Mouse (Mus musculus): ENCODE measurements at regions not wholly inside any gene's neighbourhood (a gene's known extent, or its start where the extent isn't known, plus 50 kb on each side); places are given as distances from the start of the nearest gene placed in this dataset.

DNA sequence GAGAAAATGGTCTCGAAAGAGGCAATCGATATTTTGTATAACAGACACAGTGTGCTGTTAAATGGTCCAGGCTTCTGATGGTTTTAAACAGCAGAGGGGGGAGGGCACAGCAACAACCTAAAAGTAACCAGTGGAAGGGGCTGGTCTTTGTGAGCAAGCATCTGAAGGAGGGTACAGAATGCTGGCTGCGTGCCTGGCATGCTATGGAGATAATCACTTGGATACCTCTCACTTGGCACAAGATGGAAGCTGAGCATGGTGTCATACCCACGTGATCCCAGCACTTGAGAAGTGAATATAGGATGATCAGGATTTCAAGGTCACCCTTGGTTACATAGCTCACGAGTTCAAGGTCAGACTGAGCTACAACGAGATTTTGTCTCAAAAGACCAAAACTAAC, 315.9 kb upstream of the Mki67 start:
- 55% methylated on average over 6 of the region's 6 CpGs for WGBS (ENCODE audit: insufficient replicate concordance)
- H3K36me3 ChIP-seq (ENCODE audit: control insufficient read depth, insufficient read depth): no peaks in the 10 kb centered on the region

DNA sequence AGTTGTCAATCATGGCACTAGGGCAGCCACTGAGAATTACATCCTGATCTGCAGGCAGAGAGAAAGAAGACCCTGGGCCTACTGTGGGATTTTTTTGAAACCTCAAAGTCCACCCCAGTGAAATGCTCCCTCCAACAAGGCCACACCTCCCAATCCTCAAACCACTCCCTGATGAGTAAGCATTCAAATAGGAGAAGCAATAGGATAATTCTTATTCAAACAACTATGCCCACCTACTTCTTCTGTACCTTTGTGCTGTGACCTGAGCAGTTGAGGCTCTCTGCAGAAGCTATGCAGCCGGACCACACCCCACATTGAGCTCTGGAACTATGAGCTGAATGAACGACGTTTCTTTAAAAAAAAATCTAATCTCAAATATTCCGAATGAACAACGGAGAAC, 317.4 kb upstream of the Mki67 start:
- no peaks in the 10 kb centered on the region for H3K27me3 ChIP-seq (ENCODE audit: control insufficient read depth, insufficient read depth, low read depth, low read length)
- H3K27ac ChIP-seq (ENCODE audit: low read length): no peak overlapping the region
- no peaks in the 10 kb centered on the region for H3K9me3 ChIP-seq (replicated peaks; ENCODE audit: control insufficient read depth, low read length)
- H3K4me1 ChIP-seq (ENCODE audit: control insufficient read depth, low read depth, low read length): no peaks in the 10 kb centered on the region
- no peak for ATAC-seq (ENCODE audit: low read depth)
- no peaks in the 10 kb centered on the region for H3K36me3 ChIP-seq (ENCODE audit: control insufficient read depth, insufficient read depth)
- WGBS (ENCODE audit: insufficient replicate concordance): 67% methylated on average over 5 of the region's 5 CpGs
- no peak overlapping the region for H3K9ac ChIP-seq (ENCODE audit: low read depth, low read length)
- H3K4me3 ChIP-seq (ENCODE audit: low read depth, low read length): no peak overlapping the region
- H3K4me2 ChIP-seq (ENCODE audit: low read depth, low read length): no peak overlapping the region

More for the DNA sequence above, 315.9 kb upstream of the Mki67 start:
- no peak overlapping the region for H3K4me3 ChIP-seq (ENCODE audit: low read depth, low read length)
- no peak for ATAC-seq (ENCODE audit: low read depth)
- no peak overlapping the region for H3K27ac ChIP-seq (ENCODE audit: low read length)
- no peaks in the 10 kb centered on the region for H3K9me3 ChIP-seq (replicated peaks; ENCODE audit: control insufficient read depth, low read length)
- no peak overlapping the region for H3K9ac ChIP-seq (ENCODE audit: low read depth, low read length)
- H3K27me3 ChIP-seq (ENCODE audit: control insufficient read depth, insufficient read depth, low read depth, low read length): no peaks in the 10 kb centered on the region
- no peaks in the 10 kb centered on the region for H3K4me1 ChIP-seq (ENCODE audit: control insufficient read depth, low read depth, low read length)
- H3K4me2 ChIP-seq (ENCODE audit: low read depth, low read length): no peak overlapping the region

DNA sequence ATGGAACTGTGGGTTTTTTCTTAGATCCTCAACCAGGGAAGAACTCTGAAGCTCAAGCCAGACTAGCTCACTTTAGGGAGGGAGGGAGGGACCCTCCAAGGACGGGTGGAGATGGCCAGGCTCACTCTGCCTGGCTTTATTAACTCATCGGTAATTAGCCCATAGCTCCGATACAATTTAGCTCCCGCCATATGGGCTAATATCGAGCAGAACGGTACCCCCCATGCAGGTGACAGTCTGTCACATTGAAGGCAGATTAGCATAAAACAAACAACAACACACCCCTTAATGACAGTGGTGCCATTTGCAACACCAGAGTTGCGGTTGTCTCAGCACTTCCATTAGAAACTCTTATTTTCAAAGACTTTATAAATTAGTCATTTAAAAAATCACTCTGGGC, 319.6 kb upstream of the Mki67 start:
- 45% methylated on average over 7 of the region's 7 CpGs for WGBS (ENCODE audit: insufficient replicate concordance)
- Histone ChIP-seq H3K36me3 (ENCODE audit: control insufficient read depth, insufficient read depth) (no peaks in the 10 kb centered on the region), H3K27me3 (ENCODE audit: control insufficient read depth, insufficient read depth, low read depth, low read length) (no peaks in the 10 kb centered on the region), H3K4me3 (ENCODE audit: low read depth, low read length) (no peak overlapping the region), H3K4me1 (ENCODE audit: control insufficient read depth, low read depth, low read length) (no peaks in the 10 kb centered on the region), H3K27ac (ENCODE audit: low read length) (no peak overlapping the region), H3K4me2 (ENCODE audit: low read depth, low read length) (no peak overlapping the region), H3K9ac (ENCODE audit: low read depth, low read length) (no peak overlapping the region), H3K9me3 (replicated peaks; ENCODE audit: control insufficient read depth, low read length) (no peaks in the 10 kb centered on the region)
- no peak for ATAC-seq (ENCODE audit: low read depth)

DNA sequence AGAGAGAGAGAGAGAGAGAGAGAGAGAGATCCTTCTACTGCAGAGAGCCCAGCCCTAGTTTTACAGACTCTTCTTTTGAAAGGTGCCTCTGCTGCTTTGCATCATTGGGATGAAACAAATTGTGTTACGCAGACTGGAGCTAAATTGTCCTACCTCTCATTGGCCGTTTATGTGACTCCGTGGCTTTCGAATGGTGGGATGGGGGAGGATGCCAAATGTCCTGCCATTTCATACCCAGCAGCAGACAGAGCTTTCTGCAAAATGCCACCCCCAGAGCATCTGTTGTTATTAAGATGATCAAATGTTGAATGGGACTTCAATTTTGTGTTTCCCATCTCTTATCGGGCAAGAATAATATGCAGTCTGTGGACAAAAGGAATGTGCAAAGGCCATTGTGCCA, 321.9 kb upstream of the Mki67 start:
- no peaks in the 10 kb centered on the region for H3K27me3 ChIP-seq (ENCODE audit: control insufficient read depth, insufficient read depth, low read depth, low read length)
- WGBS (ENCODE audit: insufficient replicate concordance): 64% methylated on average over 5 of the region's 5 CpGs

DNA sequence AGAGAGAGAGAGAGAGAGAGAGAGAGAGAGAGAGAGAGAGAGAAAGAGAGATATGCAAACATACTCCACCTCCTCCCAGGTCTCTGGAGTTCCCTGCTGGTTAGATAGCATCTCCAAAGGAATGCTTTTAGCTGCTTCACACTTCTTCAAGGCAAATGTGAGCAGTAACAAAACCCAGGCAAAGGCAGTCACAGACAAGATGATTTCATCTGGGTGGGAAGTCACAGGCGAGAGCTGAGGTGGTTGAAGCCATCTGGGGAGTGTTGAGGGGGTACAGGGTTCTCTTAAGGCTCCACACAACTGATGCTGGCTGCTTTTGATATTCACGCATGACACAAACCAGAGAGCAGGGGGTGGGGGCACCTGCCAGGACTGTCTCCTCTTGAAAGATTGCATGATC, 322.7 kb upstream of the Mki67 start:
- WGBS (ENCODE audit: insufficient replicate concordance): 24% methylated on average over 2 of the region's 2 CpGs
- Histone ChIP-seq H3K4me3 (ENCODE audit: low read depth, low read length) (no peak overlapping the region), H3K27ac (ENCODE audit: low read length) (no peak overlapping the region)

More for the DNA sequence above, 321.9 kb upstream of the Mki67 start:
- H3K4me1 ChIP-seq (ENCODE audit: control insufficient read depth, low read depth, low read length): no peaks in the 10 kb centered on the region
- no peak overlapping the region for H3K9ac ChIP-seq (ENCODE audit: low read depth, low read length)
- no peak for ATAC-seq (ENCODE audit: low read depth)
- H3K4me3 ChIP-seq (ENCODE audit: low read depth, low read length): no peak overlapping the region
- no peaks in the 10 kb centered on the region for H3K9me3 ChIP-seq (replicated peaks; ENCODE audit: control insufficient read depth, low read length)
- H3K36me3 ChIP-seq (ENCODE audit: control insufficient read depth, insufficient read depth): no peaks in the 10 kb centered on the region
- H3K4me2 ChIP-seq (ENCODE audit: low read depth, low read length): no peak overlapping the region
- no peak overlapping the region for H3K27ac ChIP-seq (ENCODE audit: low read length)

DNA sequence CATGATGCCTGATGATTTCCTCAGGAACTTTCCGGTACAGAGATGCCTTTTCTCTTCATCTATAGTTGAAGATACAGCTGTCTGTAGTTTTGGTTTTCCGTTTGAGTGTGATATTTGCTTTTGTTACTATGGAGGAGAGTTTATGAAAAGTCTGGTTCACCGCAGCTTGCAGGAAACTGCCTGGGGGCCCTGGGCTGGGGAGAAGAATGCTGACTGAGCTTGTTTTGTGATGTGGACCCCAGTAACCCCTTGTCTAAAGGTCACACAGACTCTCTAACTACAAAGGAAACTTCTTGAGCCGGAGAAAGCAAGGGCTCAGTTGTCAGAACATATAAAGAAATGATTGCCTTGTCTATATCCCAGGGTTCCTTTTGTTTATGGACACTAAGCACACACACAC, 325.8 kb upstream of the Mki67 start:
- Histone ChIP-seq H3K27ac (ENCODE audit: low read length) (no peak overlapping the region), H3K27me3 (ENCODE audit: control insufficient read depth, insufficient read depth, low read depth, low read length) (no peaks in the 10 kb centered on the region), H3K4me3 (ENCODE audit: low read depth, low read length) (no peak overlapping the region), H3K9ac (ENCODE audit: low read depth, low read length) (no peak overlapping the region), H3K36me3 (ENCODE audit: control insufficient read depth, insufficient read depth) (no peaks in the 10 kb centered on the region), H3K4me2 (ENCODE audit: low read depth, low read length) (no peak overlapping the region), H3K4me1 (ENCODE audit: control insufficient read depth, low read depth, low read length) (no peaks in the 10 kb centered on the region), H3K9me3 (replicated peaks; ENCODE audit: control insufficient read depth, low read length) (no peaks in the 10 kb centered on the region)
- no peak for ATAC-seq (ENCODE audit: low read depth)
- WGBS (ENCODE audit: insufficient replicate concordance): 50% methylated on average over 4 of the region's 4 CpGs

More for the DNA sequence above, 322.7 kb upstream of the Mki67 start:
- H3K9me3 ChIP-seq (replicated peaks; ENCODE audit: control insufficient read depth, low read length): no peaks in the 10 kb centered on the region
- H3K36me3 ChIP-seq (ENCODE audit: control insufficient read depth, insufficient read depth): no peaks in the 10 kb centered on the region
- H3K27me3 ChIP-seq (ENCODE audit: control insufficient read depth, insufficient read depth, low read depth, low read length): no peaks in the 10 kb centered on the region
- H3K4me2 ChIP-seq (ENCODE audit: low read depth, low read length): no peak overlapping the region
- H3K9ac ChIP-seq (ENCODE audit: low read depth, low read length): no peak overlapping the region
- ATAC-seq (ENCODE audit: low read depth): no peak
- no peaks in the 10 kb centered on the region for H3K4me1 ChIP-seq (ENCODE audit: control insufficient read depth, low read depth, low read length)

DNA sequence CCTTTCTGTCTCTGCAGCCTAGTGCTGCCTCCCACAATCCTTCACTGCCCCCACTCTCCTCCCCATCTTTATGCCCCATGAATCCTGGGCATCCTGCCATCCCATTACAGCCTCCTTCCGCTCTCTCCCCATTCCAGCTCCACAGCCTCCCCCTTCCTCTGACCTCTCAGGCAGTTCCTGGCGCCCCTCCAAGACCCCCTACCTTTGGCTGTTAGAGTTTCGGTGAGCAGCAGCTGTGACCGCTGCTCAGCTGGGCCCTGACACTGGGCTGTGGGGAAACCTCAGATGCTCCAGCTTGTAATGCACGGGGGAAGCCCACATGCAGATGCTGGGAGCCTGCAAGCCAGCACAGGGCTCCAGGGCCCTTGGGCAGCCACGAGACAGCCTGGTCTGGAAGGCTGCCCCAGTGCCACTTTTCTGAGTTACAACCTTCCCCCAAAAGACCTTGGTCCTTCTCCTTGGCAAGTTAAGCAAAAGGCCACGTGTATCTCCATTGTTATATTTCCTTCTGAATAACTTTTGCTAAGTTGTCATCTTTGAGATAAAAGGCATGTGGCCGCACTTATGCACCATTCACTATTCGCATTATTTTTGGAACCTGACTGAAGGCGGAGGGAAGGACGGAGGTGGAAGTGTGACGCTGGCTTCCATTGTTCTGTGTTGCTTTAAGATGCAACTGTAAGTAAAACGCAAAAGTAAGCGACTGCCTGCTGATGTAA, 330.6 kb upstream of the Mki67 start:
- Histone ChIP-seq H3K4me3 (ENCODE audit: low read depth, low read length) (no peak overlapping the region), H3K27ac (ENCODE audit: low read length) (no peak overlapping the region), H3K36me3 (ENCODE audit: control insufficient read depth, insufficient read depth) (no peaks in the 10 kb centered on the region), H3K9me3 (replicated peaks; ENCODE audit: control insufficient read depth, low read length) (no peaks in the 10 kb centered on the region), H3K27me3 (ENCODE audit: control insufficient read depth, insufficient read depth, low read depth, low read length) (no peaks in the 10 kb centered on the region), H3K4me2 (ENCODE audit: low read depth, low read length) (no peak overlapping the region), H3K9ac (ENCODE audit: low read depth, low read length) (no peak overlapping the region), H3K4me1 (ENCODE audit: control insufficient read depth, low read depth, low read length) (no peaks in the 10 kb centered on the region)
- WGBS (ENCODE audit: insufficient replicate concordance): 31% methylated on average over 14 of the region's 14 CpGs
- ATAC-seq (ENCODE audit: low read depth): no peak

DNA sequence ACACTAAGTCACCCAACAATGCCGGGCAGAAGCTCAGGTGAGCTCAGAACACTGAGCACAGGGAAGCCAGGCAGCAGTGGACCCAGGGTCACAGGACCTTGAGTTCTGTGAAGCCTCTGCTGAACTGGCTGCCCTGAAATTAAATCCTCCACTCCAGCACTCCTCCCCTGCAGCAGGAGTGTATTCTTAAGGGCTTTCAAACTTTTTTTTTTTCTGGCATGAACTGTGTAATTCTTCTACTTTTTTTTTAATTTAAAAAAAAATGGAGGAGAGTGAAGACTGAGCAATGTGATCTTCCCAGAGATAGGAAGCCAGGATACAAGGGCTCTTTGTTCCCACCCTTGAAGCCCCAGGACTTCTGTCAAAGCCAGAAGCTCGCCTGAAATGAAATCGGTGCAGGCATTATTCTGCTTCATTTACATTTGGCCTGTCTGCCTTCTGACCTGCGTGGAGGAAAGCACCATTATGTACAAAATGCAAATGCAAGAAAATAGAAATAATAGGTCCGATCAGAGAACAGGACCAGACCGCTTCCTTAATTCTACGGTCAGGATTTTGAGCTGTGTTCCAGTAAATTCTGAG, 331.3 kb upstream of the Mki67 start:
- ATAC-seq (ENCODE audit: low read depth): no peak

DNA sequence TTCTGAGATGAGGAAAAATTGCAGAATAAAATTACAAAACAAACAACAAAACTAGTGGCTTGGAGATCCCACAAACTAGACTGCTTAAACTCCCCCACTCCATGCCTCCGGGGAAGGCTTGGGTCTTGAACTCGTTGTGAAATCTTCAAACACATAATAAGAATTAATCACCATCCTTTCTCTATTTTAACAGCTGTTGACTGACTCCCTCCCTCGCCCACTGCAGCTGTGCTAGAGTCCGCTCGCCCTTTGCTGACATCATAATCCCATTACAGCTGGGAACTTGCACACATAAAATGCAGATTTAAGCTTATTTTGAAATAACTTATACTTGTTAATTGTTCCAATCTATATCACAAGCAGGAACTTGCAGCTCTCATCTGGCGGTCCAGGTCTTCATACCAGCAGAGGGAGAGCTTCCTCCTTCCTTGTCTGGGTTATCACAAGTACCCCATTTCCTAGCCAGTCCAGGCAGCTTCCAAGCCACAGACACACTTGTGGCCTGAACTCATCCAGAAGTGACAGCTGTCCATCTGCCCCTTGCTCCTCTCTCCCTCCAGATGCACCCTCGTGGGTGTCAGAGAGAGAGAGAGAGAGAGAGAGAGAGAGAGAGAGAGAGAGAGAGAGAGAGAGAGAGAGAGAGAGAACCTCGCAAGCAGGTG, 332.9 kb upstream of the Mki67 start:
- H3K27me3 ChIP-seq (ENCODE audit: control insufficient read depth, insufficient read depth, low read depth, low read length): no peaks in the 10 kb centered on the region
- no peak overlapping the region for H3K4me2 ChIP-seq (ENCODE audit: low read depth, low read length)
- H3K4me3 ChIP-seq (ENCODE audit: low read depth, low read length): no peak overlapping the region
- no peak overlapping the region for H3K9ac ChIP-seq (ENCODE audit: low read depth, low read length)
- ATAC-seq (ENCODE audit: low read depth): no peak
- H3K4me1 ChIP-seq (ENCODE audit: control insufficient read depth, low read depth, low read length): no peaks in the 10 kb centered on the region
- no peaks in the 10 kb centered on the region for H3K36me3 ChIP-seq (ENCODE audit: control insufficient read depth, insufficient read depth)
- H3K27ac ChIP-seq (ENCODE audit: low read length): no peak overlapping the region
- no peaks in the 10 kb centered on the region for H3K9me3 ChIP-seq (replicated peaks; ENCODE audit: control insufficient read depth, low read length)
- WGBS (ENCODE audit: insufficient replicate concordance): 39% methylated on average over 8 of the region's 8 CpGs

More for the DNA sequence above, 331.3 kb upstream of the Mki67 start:
- Histone ChIP-seq H3K9me3 (replicated peaks; ENCODE audit: control insufficient read depth, low read length) (no peaks in the 10 kb centered on the region), H3K4me3 (ENCODE audit: low read depth, low read length) (no peak overlapping the region), H3K4me2 (ENCODE audit: low read depth, low read length) (no peak overlapping the region), H3K27ac (ENCODE audit: low read length) (no peak overlapping the region), H3K27me3 (ENCODE audit: control insufficient read depth, insufficient read depth, low read depth, low read length) (no peaks in the 10 kb centered on the region), H3K4me1 (ENCODE audit: control insufficient read depth, low read depth, low read length) (no peaks in the 10 kb centered on the region), H3K36me3 (ENCODE audit: control insufficient read depth, insufficient read depth) (no peaks in the 10 kb centered on the region), H3K9ac (ENCODE audit: low read depth, low read length) (no peak overlapping the region)
- 46% methylated on average over 7 of the region's 7 CpGs for WGBS (ENCODE audit: insufficient replicate concordance)

All from liver, embryonic 16.5 days (tissue).